Mouse (Mus musculus) hindbrain, embryonic 13.5 days (tissue): ENCODE measurements around the gene Akap8. TPM values are rescaled to one million over a fixed set of nuclear protein-coding genes. Genes with fewer than 3 reads are reported as not detected.

Experiments used
- ATAC-seq: fragments of 200-750 bp; cut with Nextera tagmentation; 2 replicates; pipeline ENCODE4 v1.8.0; 2017; ENCODE audit warnings: moderate TSS enrichment; ENCODE audit not compliant: low FRiP score
- H3K27ac ChIP-seq: fragments of 300-500 bp; sonication (generic); 2 replicates; pipeline ENCODE4 v1.5.1; 2015; ENCODE audit warnings: inconsistent platforms, mild to moderate bottlenecking, moderate library complexity
- H3K27me3 ChIP-seq: fragments of 300-500 bp; sonication (generic); 2 replicates; pipeline ENCODE4 v1.6.1; 2015; ENCODE audit warnings: mild to moderate bottlenecking, inconsistent platforms
- H3K36me3 ChIP-seq: fragments of 300-500 bp; sonication (generic); 2 replicates; pipeline ENCODE4 v1.6.1; 2015; ENCODE audit warnings: mild to moderate bottlenecking, inconsistent platforms
- H3K4me1 ChIP-seq: fragments of 300-500 bp; sonication (generic); replicated peaks from 2 replicates; pipeline ENCODE4 v1.6.1; 2015; ENCODE audit warnings: inconsistent platforms
- H3K4me2 ChIP-seq: fragments of 300-500 bp; sonication (generic); 2 replicates; pipeline ENCODE4 v1.6.1; 2015; ENCODE audit warnings: inconsistent platforms, mild to moderate bottlenecking, moderate library complexity
- H3K4me3 ChIP-seq: fragments of 300-500 bp; sonication (generic); 2 replicates; pipeline ENCODE4 v1.5.1; 2015; ENCODE audit warnings: mild to moderate bottlenecking, inconsistent platforms
- H3K9ac ChIP-seq: fragments of 300-500 bp; sonication (generic); 2 replicates; pipeline ENCODE4 v1.6.1; 2015; ENCODE audit warnings: mild to moderate bottlenecking, inconsistent platforms
- H3K9me3 ChIP-seq: fragments of 300-500 bp; sonication (generic); 2 replicates; pipeline ENCODE4 v1.6.1; 2016; ENCODE audit warnings: inconsistent platforms
- WGBS: fragments of 180-500 bp; shearing (Covaris S2); methylation state at CpG from one replicate; pipeline ENCODE4 v1.1.7; 2015; 5-methylcytosine and 5-hydroxymethylcytosine counted together
- polyA plus RNA-seq: library from polyadenylated mRNA; unstranded; fragments of >200 nt; fragmentation: Nextera tagmentation; extraction: Ambion mirVana; gene quantifications from 2 replicates; pipeline ENCODE4 v1.2.1, GENCODE M21; 2015

Gene Akap8
- polyA plus RNA-seq, 1 experiment from 2014 or later = 109 TPM

DNA sequence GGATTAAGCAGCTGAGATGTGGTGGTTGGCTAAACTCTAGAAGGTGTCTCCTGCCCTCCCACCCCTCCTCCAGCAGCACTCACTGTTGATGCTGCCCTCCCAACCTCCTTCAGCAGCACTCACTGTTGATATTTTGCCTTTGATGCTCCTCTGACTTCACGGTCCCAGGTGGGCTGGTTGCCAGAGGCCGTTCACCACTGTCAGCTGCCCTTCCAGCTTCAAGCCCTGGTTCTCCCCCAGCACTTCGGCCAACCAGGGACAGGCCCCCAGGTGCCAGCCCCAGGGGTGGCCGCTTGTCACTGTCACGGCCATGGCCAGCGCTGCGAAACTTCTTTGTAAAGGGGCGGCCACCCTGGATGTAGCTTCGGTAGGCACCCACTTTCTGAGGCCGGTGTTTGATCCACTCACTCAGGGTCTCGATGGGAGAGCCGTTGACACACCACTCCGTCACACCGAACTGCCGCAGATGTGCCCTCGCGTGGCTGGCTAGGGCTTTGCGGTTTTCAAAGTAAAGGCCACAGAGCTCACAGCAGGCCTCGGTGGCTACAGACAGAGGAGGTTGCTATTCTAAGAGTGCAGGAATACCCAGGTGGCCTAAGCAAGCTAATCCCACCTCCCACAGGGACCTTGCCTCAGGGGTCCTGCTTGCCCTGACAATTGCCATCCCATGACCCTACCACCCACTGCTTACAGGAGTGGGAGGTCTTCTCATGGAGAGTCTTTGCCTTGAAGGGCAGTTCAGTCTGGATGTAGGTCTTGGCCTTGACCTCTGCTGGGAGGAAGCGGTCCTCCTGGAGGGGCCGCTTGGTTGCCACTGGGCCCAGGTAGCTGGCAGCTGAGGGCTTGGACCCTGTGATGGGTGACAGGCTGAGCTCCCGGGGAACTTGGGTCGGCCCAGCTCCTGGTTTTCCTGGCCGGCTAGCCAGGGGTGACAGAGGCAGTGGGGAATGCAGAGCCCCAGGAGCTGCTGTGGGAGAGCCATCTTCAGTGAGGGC, 36.0 kb upstream of the Akap8 start:
- no peak for ATAC-seq
- Histone ChIP-seq H3K9me3 (no peaks in the 10 kb centered on the region), H3K36me3 (peaks cover 85% of the 10 kb centered on the region), H3K4me1 (peaks cover 21% of the 10 kb centered on the region), H3K4me2 (no peak overlapping the region), H3K27ac (no peak overlapping the region), H3K9ac (no peak overlapping the region), H3K4me3 (no peak overlapping the region), H3K27me3 (no peaks in the 10 kb centered on the region)
- 79% methylated on average over 24 of the region's 24 CpGs for WGBS

DNA sequence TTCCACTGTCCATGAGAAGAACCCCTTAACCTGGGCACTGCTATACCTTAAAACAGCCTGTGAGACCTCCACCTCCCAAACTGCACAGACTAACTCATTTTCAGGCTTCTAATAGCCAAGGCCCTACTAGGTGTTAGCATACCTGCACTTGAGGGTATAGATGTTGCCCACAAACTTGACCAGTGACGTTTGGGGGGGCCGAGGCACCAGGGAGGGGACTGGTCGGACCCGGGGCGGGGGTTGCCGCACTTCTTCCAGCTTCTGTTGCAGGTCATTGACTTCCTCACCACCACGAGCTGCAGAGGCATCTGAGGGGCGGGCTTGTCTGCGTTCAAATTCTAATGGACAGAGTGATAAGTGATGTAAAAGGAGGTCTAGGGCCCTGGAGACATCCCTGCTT, 35.2 kb upstream of the Akap8 start:
- Histone ChIP-seq H3K4me3 (no peak overlapping the region), H3K27me3 (no peaks in the 10 kb centered on the region), H3K4me1 (peaks cover 14% of the 10 kb centered on the region), H3K36me3 (peaks cover 78% of the 10 kb centered on the region), H3K27ac (no peak overlapping the region), H3K4me2 (no peak overlapping the region), H3K9ac (no peak overlapping the region), H3K9me3 (no peaks in the 10 kb centered on the region)
- ATAC-seq = no peak
- 91% methylated on average over 9 of the region's 9 CpGs for WGBS

- Histone ChIP-seq H3K36me3 (peaks cover 65% of the 10 kb centered on the region), H3K27ac (peak overlapping the region; percentile 79; the same call in 1 of the 2 replicates), H3K4me2 (no peak overlapping the region), H3K9ac (no peak overlapping the region), H3K4me1 (peaks cover 17% of the 10 kb centered on the region), H3K9me3 (no peaks in the 10 kb centered on the region), H3K27me3 (no peaks in the 10 kb centered on the region), H3K4me3 (no peak overlapping the region)
- 90% methylated on average over 6 of the region's 6 CpGs for WGBS
- no peak for ATAC-seq
These were observed 34.0 kb upstream of the Akap8 start for GRCm38 (mm10) chr17:32355031-32355430.

DNA sequence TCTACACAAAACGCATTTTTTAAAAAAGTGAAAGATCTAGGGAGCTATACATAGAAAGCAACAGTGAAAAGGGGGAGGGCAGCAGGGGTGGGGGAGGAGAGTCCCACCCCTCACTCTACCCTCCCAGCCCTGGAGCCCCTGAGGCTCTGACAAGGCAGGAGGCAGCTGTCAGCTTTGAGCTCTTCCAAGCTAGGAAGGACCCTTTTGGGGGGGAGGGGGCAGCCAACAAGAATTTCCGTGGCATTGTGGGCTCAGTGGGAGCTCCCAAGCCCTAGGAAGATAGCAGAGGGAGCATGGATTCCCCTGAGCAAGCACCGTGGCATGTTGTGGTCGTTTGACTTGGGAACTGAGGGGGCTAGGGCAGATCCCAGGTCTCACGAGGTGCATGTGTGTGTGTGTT, 33.2 kb upstream of the Akap8 start:
- Histone ChIP-seq H3K9me3 (no peaks in the 10 kb centered on the region), H3K27me3 (no peaks in the 10 kb centered on the region), H3K4me1 (peaks cover 24% of the 10 kb centered on the region), H3K9ac (0 out of 2 replicates have a peak overlapping the region, but pooled peaks have one; percentile 39), H3K36me3 (peaks cover 57% of the 10 kb centered on the region), H3K4me2 (no peak overlapping the region), H3K27ac (peak overlapping the region; percentile 79), H3K4me3 (no peak overlapping the region)
- WGBS = 49% methylated on average over 5 of the region's 5 CpGs
- no peak for ATAC-seq

- Histone ChIP-seq H3K27me3 (no peaks in the 10 kb centered on the region), H3K4me3 (no peak overlapping the region), H3K4me2 (no peak overlapping the region), H3K9ac (no peak overlapping the region), H3K36me3 (peaks cover 52% of the 10 kb centered on the region), H3K4me1 (peaks cover 29% of the 10 kb centered on the region), H3K27ac (peak overlapping the region; percentile 41; the same call in 1 of the 2 replicates), H3K9me3 (no peaks in the 10 kb centered on the region)
- 55% methylated on average over 4 of the region's 4 CpGs for WGBS
- no peak for ATAC-seq
These were observed 32.7 kb upstream of the Akap8 start for GRCm38 (mm10) chr17:32353696-32354095.

GRCm38 (mm10) chr17:32351726-32352125, 30.7 kb upstream of the Akap8 start:
- ATAC-seq = no peak

GRCm38 (mm10) chr17:32351269-32351668, 30.2 kb upstream of the Akap8 start:
- 76% methylated on average over 3 of the region's 3 CpGs for WGBS
- peak overlapping the region; percentile 59 for H3K4me2 ChIP-seq

More at GRCm38 (mm10) chr17:32351726-32352125, 30.7 kb upstream of the Akap8 start:
- Histone ChIP-seq H3K4me2 (no peak overlapping the region), H3K4me3 (no peak overlapping the region), H3K36me3 (peaks cover 32% of the 10 kb centered on the region), H3K4me1 (peaks cover 44% of the 10 kb centered on the region), H3K9me3 (no peaks in the 10 kb centered on the region), H3K27ac (no peak overlapping the region), H3K27me3 (no peaks in the 10 kb centered on the region), H3K9ac (no peak overlapping the region)

GRCm38 (mm10) chr17:32350382-32350983, 29.4 kb upstream of the Akap8 start, which contains the start of gene Akap8l:
Akap8l (minus strand) TSS chr17:32350607.
- Histone ChIP-seq H3K4me3 (peak within 1 kb of the TSS; percentile 87), H3K27ac (peak within 1 kb of the TSS; percentile 91), H3K9me3 (no peaks in the 10 kb centered on the region), H3K4me2 (peak within 1 kb of the TSS; percentile 89), H3K9ac (peak within 1 kb of the TSS; percentile 91), H3K27me3 (no peaks in the 10 kb centered on the region), H3K4me1 (peaks cover 44% of the 10 kb centered on the region), H3K36me3 (peaks cover 20% of the 10 kb centered on the region)
- ATAC-seq = peak; percentile 97
- under 1% methylated on average over 37 of the region's 37 CpGs for WGBS

More at GRCm38 (mm10) chr17:32351269-32351668, 30.2 kb upstream of the Akap8 start:
- Histone ChIP-seq H3K36me3 (peaks cover 27% of the 10 kb centered on the region), H3K4me3 (no peak overlapping the region), H3K4me1 (peaks cover 44% of the 10 kb centered on the region), H3K9me3 (no peaks in the 10 kb centered on the region), H3K27ac (no peak overlapping the region), H3K27me3 (no peaks in the 10 kb centered on the region), H3K9ac (no peak overlapping the region)
- no peak for ATAC-seq

- H3K27me3 ChIP-seq = no peaks in the 10 kb centered on the region
- H3K4me3 ChIP-seq = peak overlapping the region; percentile 87
- peaks cover 14% of the 10 kb centered on the region for H3K36me3 ChIP-seq
- peak overlapping the region; percentile 91 for H3K27ac ChIP-seq
- peak overlapping the region; percentile 91 for H3K9ac ChIP-seq
- under 1% methylated on average over 24 of the region's 24 CpGs for WGBS
- no peak; the same call in none of the 2 replicates for ATAC-seq
- H3K4me2 ChIP-seq = peak overlapping the region; percentile 89
- peaks cover 41% of the 10 kb centered on the region for H3K4me1 ChIP-seq
- no peaks in the 10 kb centered on the region for H3K9me3 ChIP-seq
These were observed 28.9 kb upstream of the Akap8 start for GRCm38 (mm10) chr17:32349851-32350381.

- no peak for ATAC-seq
- H3K27ac ChIP-seq = peak overlapping the region; percentile 91
- 6% methylated on average over 4 of the region's 4 CpGs for WGBS
These were observed 28.1 kb upstream of the Akap8 start for GRCm38 (mm10) chr17:32349037-32349732.

GRCm38 (mm10) chr17:32348406-32348805, 27.4 kb upstream of the Akap8 start:
- Histone ChIP-seq H3K9me3 (no peaks in the 10 kb centered on the region), H3K9ac (peak overlapping the region; percentile 91; the same call in 1 of the 2 replicates), H3K4me2 (peak overlapping the region; percentile 89), H3K27ac (no peak overlapping the region), H3K36me3 (peaks cover 11% of the 10 kb centered on the region), H3K4me1 (peaks cover 32% of the 10 kb centered on the region), H3K27me3 (no peaks in the 10 kb centered on the region), H3K4me3 (no peak overlapping the region)
- 93% methylated on average over 2 of the region's 2 CpGs for WGBS
- ATAC-seq = no peak

More at GRCm38 (mm10) chr17:32349037-32349732, 28.1 kb upstream of the Akap8 start:
- Histone ChIP-seq H3K4me1 (peaks cover 34% of the 10 kb centered on the region), H3K9ac (peak overlapping the region; percentile 91), H3K27me3 (no peaks in the 10 kb centered on the region), H3K4me3 (peak overlapping the region; percentile 87), H3K36me3 (peaks cover 11% of the 10 kb centered on the region), H3K9me3 (no peaks in the 10 kb centered on the region), H3K4me2 (peak overlapping the region; percentile 89)
